Mouse (Mus musculus) cerebellum, adult 8-10 months (tissue): ENCODE results near the gene Nrxn3.

Source experiments
- DNase-seq: peaks from one replicate; pipeline ENCODE4 v3.0.0; 2022

Nrxn3 gene

GRCm38 (mm10) chr12:89722462-89722861 is 999.8 kb downstream of the Nrxn3 start:
- no peak for DNase-seq

DNA sequence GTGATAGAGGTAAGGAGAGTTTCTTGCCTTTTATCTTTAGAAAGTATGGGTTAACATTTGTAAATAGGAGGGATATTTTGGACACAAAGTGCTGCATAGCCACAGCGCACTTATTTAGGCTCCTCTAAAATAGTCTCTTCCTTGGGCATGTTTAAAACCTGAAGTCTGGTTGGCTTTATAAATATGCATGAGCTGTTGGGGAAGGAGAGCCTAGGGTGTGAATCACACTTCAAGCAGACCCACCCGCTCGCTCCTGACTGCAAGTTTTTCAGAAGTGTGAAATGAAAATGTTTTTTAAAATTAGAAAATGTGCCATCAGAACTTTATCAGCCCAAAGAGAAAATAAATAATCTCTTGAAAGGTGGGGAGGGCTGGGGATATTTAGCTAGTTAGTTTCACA is 1001.4 kb downstream of the Nrxn3 start:
- no peak for DNase-seq

- DNase-seq = no peak
Measured at GRCm38 (mm10) chr12:89742326-89742725, 1019.6 kb downstream of the Nrxn3 start.

- no peak for DNase-seq
Measured at GRCm38 (mm10) chr12:89742796-89743195, 1020.1 kb downstream of the Nrxn3 start.

- no peak for DNase-seq
Measured at GRCm38 (mm10) chr12:89764191-89765082, 1041.8 kb downstream of the Nrxn3 start.

DNA sequence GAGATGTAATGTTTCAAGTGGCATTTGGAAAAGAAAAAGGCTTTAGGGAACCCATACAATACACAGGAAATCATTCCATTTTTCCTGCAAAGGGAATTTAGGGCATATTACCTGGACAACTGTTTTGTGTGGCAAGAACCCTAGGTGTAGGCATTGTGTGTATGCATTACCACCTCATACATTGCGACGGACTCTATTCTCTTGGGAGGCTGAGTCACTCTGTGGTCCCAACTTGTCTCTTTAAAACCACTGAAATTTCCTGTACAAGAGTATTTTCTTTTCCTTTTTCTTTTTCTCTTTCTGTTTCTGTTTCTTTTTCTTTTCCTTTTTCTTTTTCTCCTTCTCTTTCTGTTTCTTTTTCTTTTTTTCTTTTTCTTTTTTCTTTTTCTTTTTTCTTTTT is 1042.5 kb downstream of the Nrxn3 start:
- no peak for DNase-seq

DNA sequence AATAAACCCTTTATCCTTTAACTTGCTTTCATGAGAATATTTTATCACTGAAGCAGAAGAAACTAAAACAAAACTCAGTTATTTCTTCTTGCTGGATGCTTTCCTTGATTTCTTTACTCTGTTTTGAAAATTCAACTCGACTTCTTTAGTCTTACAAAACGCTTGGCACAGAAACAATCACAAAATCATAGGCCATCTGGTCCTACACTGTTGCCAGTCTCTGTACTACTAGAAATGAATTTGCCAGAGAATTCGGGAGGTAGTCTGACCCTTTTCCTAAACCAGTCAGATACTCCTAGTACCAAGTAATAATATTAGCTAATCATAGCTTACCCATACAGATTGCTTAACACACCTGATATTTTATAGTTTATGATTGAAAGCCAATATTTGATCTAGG is 1066.1 kb downstream of the Nrxn3 start:
- peak; percentile 77 for DNase-seq

GRCm38 (mm10) chr12:89789981-89790380 is 1067.3 kb downstream of the Nrxn3 start:
- DNase-seq = no peak

DNA sequence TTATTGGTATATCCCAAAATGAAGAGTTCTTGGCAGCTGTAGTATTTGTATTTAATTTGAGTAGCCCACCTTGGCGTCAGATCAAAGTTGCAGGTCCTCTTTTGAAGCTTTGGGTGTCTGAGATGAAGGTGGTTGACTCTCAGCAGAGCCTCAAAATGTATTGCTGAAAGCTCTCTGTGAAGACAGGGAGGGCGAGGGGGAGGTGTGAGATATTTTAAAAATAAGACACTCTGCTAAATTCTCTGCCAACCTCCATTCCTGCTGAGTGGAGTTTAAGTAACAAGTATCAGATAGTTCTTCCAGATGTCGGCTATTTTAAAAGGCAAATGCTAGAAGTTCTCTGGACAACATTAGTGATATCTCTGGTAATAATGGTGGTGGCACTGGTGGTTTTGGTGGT is 1069.2 kb downstream of the Nrxn3 start:
- DNase-seq = no peak

DNA sequence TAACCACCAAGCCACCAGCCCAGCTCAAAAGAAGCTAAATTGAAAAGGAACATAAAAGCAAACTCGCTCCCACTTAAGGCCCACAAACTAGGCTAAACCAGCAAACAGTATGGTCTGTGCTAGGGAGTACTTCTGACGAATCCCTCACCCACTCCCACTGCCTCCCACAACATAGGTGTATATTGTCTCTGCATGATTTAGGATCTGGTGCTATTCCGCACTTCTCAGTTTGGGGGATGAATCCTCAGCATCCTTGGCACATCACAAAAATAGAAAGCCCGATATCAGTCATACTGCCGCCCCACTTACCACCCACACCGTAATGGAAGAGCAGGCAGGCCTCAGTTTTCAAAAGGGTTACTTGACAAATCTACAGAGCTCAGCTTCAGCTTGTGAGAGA is 1072.1 kb downstream of the Nrxn3 start:
- no peak for DNase-seq

- no peak for DNase-seq
Measured at GRCm38 (mm10) chr12:89808217-89808616, 1085.5 kb downstream of the Nrxn3 start.

GRCm38 (mm10) chr12:89810146-89810545 is 1087.5 kb downstream of the Nrxn3 start:
- no peak for DNase-seq

DNA sequence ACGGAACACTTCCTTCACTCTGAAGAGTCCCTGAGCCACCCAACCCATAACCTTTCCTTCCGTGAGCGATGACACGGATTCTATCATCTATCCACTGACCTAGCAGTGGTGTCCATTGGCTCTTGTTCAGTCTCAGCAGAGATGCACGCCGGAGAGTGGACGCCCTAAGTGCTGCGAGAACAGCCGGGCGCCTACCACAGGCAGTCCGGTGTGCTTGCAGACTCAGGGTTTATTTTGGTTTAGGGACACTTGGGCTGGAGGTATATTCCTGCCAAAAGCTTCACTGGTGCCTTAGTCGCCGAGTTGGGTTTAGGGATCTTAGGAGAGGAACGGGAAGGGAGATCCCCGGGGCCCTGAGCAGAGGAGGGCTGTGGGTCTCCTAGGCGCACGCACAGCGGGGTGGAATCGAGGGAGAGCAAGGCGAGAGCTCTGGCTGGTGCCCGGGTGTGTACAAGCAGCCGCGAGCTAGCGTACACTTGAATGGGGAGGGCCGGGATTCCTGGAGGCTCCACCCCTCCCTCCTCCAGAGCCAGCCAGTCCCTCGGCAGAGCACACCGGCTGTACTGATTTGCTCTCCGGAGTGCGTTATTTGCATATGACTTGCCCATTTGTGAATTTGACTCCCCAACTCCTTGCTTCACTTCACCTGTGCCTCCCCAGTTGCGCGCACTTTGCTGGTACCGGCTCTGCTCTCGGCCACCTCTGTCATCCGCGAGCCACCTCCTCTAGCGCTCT is 1089.3 kb downstream of the Nrxn3 start:
- peak; percentile 90 for DNase-seq

DNA sequence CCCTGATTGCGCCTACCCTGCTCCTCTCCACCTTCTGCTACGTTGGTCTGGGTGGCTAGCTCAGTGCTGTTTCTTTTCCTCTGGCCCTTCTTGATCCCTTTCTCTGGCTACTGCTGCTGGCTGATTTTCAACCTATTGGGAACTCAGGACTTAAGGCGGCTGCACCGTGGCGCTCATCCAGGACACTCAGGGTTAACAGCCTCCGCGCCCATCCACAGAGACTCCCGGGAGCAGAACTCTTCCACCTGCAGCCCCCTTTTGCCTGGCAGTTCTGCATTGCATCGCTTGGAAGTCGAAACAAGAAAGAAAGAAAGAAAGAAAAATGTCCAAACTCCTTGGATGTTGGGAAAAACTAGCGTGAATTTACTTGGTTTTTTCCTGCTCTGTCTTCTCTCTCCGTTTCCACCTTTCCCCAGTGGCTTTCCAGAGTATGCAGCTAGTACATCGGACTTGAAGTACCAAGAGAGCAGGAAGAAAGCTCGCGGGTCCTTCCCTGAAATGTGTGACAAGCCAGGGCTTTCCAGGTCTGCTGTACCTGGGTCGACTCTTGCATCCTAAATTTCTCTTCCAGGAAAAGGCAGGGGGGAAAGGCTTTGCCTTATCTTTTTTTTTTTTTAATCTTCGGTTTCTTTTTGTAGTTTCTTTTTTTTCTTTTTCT is 1090.0 kb downstream of the Nrxn3 start:
- DNase-seq = no peak

GRCm38 (mm10) chr12:89813294-89813693 is 1090.6 kb downstream of the Nrxn3 start:
- DNase-seq = peak; percentile 53

DNA sequence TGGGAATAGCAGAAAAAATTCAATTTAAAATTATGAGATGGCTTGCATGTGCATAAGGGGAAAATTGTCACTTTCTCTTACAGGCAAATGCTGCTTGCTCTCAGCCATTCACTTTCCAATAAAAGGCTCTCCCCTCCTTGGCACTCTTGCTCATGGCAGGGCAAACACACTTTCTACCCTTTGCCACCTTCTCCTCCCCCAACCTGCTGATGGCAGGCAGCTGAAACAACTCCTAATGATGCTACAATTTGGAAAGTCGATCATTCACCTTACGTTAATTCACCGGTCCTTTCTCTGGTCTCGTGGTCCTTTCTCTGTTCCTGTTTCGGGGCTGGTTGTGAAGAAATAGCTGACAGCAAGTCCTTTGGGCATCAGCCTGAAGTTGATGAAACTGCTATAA is 1091.0 kb downstream of the Nrxn3 start:
- DNase-seq = no peak

DNA sequence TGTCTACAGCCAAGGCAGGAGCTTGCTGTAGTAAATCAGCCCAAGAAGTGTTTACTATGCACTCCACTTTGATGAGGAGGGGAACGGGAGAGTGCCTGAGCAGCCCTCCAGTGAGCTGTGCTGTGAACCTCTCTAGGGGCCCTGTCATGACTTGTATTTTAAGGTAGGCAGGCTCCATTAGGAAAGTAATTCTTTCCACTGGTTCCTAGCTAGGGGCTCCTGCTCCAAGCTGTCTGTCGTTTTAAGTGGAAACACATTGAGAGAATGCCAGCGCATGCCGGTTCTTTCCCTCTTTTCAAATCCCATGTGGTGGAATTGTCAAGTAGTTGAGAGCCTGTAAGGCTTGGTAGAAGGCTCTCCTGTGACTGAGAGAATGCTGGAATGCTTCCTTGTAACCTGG is 1091.9 kb downstream of the Nrxn3 start:
- peak; percentile 42 for DNase-seq

- no peak for DNase-seq
Measured at GRCm38 (mm10) chr12:89817072-89817773, 1094.5 kb downstream of the Nrxn3 start.

GRCm38 (mm10) chr12:89818200-89818599 is 1095.5 kb downstream of the Nrxn3 start:
- peak; percentile 58 for DNase-seq

- DNase-seq = no peak
Measured at GRCm38 (mm10) chr12:89822141-89822540, 1099.5 kb downstream of the Nrxn3 start.

DNA sequence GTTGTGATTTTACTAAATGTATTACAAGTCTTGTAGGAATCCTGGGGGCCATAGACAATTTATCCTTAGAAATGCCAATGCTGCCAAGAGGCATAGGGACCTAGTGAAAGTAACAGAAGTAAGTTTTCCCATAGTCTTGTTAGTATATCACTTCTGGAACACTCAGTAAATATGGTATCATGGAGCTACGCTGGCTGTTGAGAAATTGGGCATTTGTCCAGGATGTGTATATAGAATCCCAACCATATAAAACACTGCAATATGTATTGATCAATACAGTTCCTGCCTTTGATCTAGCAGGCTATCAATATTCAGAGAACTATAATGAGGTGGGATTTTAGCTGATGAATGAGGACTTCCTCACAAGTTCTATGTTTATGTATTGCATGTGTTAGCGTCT is 1107.3 kb downstream of the Nrxn3 start:
- no peak for DNase-seq

DNA sequence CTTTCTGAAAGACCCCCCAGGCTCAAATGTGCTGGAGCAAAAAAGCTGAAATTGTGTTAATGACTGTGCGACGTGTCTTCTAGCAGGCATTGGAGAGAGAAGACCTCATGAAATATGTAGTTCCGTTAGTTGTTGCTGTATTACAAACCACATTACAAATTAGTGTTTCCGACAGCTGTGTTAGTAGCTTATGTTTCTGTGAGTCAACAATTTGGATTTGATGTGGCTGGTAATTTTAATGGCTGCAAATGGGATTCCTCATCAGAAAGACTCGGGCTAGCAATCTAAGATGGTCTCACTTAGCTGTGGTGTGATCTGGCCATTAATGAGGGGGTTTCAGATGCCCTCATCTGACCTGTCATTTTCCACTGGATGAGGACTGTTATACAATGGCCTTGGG is 1107.7 kb downstream of the Nrxn3 start:
- no peak for DNase-seq

DNA sequence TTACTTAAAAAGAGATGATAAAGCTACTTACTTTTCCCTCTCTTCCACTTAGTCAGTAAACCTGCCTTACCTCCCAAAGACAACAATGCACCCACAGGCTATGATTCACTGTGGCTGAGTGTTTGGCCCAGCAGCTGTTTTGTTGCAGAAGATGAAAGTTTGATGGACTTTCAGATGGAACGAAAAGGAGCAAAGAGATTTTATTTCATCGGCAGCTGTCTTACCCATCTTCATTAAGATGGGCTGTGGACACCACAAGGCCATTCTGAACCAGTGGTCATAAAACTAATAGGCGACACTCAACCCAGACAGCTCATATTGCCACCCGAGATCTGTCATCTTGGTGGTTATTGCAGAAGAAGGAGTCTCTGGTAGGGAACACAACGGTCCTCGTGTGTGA is 1108.6 kb downstream of the Nrxn3 start:
- DNase-seq = no peak
